Comparison of ENCODE assay signal across 12 mouse cellular contexts in the genomic region with DNA sequence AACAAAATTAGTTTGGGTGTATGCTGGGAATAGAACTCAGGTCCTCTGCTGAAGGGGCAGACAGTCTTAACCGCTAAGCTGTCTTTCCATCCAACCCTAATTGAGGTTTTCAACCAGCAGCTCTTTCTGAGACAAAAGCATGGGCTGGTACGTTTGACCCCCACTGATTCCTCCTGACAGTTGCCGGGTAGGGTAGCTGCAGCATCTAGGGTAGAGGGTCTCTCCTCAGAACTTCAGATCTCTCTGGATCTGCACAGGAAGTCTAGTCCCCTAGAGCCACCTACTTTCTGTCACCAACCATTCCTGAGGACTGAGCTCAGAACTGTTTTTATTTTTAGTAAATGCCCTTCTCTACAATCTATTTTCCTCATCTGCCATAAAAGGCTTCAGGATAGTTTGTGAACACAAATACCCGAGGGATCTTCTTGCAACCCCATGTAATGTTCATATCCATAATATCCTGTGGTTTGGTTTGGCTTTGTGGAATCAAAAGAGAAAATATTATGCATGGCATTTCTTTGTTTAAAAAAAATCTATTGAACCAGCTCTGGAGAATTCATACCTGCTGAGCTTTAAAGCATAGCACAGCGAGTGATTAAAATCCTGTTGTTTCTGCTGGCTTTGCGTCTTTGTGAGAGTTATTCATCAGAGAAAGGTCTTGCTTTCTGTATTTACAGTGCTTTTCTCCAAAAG. TPM values are rescaled to one million over a fixed set of nuclear protein-coding genes. Genes with fewer than 3 reads are reported as not detected.
DNase-seq lines count a peak whose midpoint lies in the region; ATAC-seq and TF ChIP-seq lines count a peak whose summit lies in the region.
"Had no signal": no experiment of that assay in that cellular context is flagged by ENCODE, and none has a peak within 500 bp of the region (broad histone marks: within the 10 kb centered on the region; RNA-seq: fewer than 3 reads in every experiment).

No protein-coding gene starts in this region.

- ATAC-seq in heart, embryonic 14.5 days (ENCODE audit: insufficient number of reproducible peaks, insufficient read depth, low FRiP score, low read depth), result no peak
- peak; percentile 14 for ATAC-seq in forebrain, embryonic 16.5 days
- ATAC-seq in midbrain, embryonic 14.5 days (ENCODE audit: low FRiP score, low TSS enrichment), result peak; percentile 35; the same call in 1 of the 2 replicates

- H3K4me2 ChIP-seq in heart, embryonic 14.5 days (ENCODE audit: low read length), result peak overlapping the region; percentile 37
- H3K4me2 ChIP-seq in forebrain, embryonic 16.5 days (ENCODE audit: low read length), result peak overlapping the region; percentile 40; the same call in 1 of the 2 replicates
- peak overlapping the region; percentile 48 for H3K4me2 ChIP-seq in midbrain, embryonic 14.5 days (ENCODE audit: low read length)
- H3K4me2 ChIP-seq: liver, embryonic 15.5 days had no signal

- peaks cover 6 to 15% of the 10 kb centered on the region in 2 experiments for H3K4me1 ChIP-seq in heart, embryonic 14.5 days (ENCODE audit: control insufficient read depth in 2 of 2, insufficient read depth in 2 of 2, low read length in 2 of 2)
- H3K4me1 ChIP-seq in forebrain, embryonic 16.5 days (replicated peaks; ENCODE audit: control insufficient read depth, insufficient read depth, low read length), result peaks cover 16% of the 10 kb centered on the region
- peaks cover 24% of the 10 kb centered on the region for H3K4me1 ChIP-seq in midbrain, embryonic 14.5 days (ENCODE audit: control insufficient read depth, insufficient read depth, low read length)
- H3K4me1 ChIP-seq: liver, embryonic 15.5 days had no signal

- no peak for TF ChIP-seq CTCF in brain, embryonic 14.5 days (IDR thresholded peaks at IDR 0.05; ENCODE audit: borderline replicate concordance, extremely low read depth, insufficient read depth, insufficient read length)

- no peaks in the 10 kb centered on the region for H3K9me3 ChIP-seq in heart, embryonic 14.5 days (ENCODE audit: control insufficient read depth, low read length)
- H3K9me3 ChIP-seq in forebrain, embryonic 16.5 days (ENCODE audit: control insufficient read depth, low read length), result no peaks in the 10 kb centered on the region
- H3K9me3 ChIP-seq in midbrain, embryonic 14.5 days (ENCODE audit: control insufficient read depth, low read length), result no peaks in the 10 kb centered on the region
- H3K9me3 ChIP-seq: liver, embryonic 15.5 days had no signal

- H3K36me3 ChIP-seq in heart, embryonic 14.5 days (ENCODE audit: control insufficient read depth, insufficient read depth, low read length), result no peaks in the 10 kb centered on the region
- H3K36me3 ChIP-seq in forebrain, embryonic 16.5 days (ENCODE audit: control insufficient read depth, insufficient read depth), result no peaks in the 10 kb centered on the region
- no peaks in the 10 kb centered on the region for H3K36me3 ChIP-seq in midbrain, embryonic 14.5 days (ENCODE audit: control insufficient read depth, insufficient read depth, low read length)
- H3K36me3 ChIP-seq: liver, embryonic 15.5 days had no signal

- H3K27me3 ChIP-seq in heart, embryonic 14.5 days (ENCODE audit: control insufficient read depth, insufficient read depth, low read length), result no peaks in the 10 kb centered on the region
- no peaks in the 10 kb centered on the region for H3K27me3 ChIP-seq in forebrain, embryonic 16.5 days (replicated peaks; ENCODE audit: control insufficient read depth, insufficient read depth, low read length)
- H3K27me3 ChIP-seq in midbrain, embryonic 14.5 days (ENCODE audit: control insufficient read depth, insufficient read depth, low read length), result no peaks in the 10 kb centered on the region
- H3K27me3 ChIP-seq: liver, embryonic 15.5 days had no signal

- WGBS in heart, embryonic 14.5 days, result 47% methylated on average over 6 of the region's 6 CpGs
- 2% methylated on average over 6 of the region's 6 CpGs for WGBS in forebrain, embryonic 16.5 days
- WGBS in midbrain, embryonic 14.5 days, result 8% methylated on average over 6 of the region's 6 CpGs

- no peak for DNase-seq in heart, postnatal 25 days (ENCODE audit: low spot score)
- DNase-seq in brain, embryonic 14.5 days (ENCODE audit: low read depth), result peak; percentile 71
- DNase-seq in midbrain, embryonic 14.5 days, result peak; percentile 61
- DNase-seq in natural killer cell, adult 2 months (ENCODE audit: low spot score in 2 of 2), result no peak
- DNase-seq in thymus, postnatal 10 days (ENCODE audit: low spot score in 2 of 2), result no peak
- DNase-seq in MN1 (ENCODE audit: low spot score), result no peak
- DNase-seq: adrenal gland, adult 2 months; heart, postnatal 36 days; thymus, postnatal 36 days had no signal

- no peak for TF ChIP-seq POLR2A in brain, embryonic 14.5 days (IDR thresholded peaks at IDR 0.05; ENCODE audit: borderline replicate concordance, extremely low read depth, insufficient read depth, insufficient read length, poor library complexity, severe bottlenecking)

- no peak overlapping the region for H3K4me3 ChIP-seq in heart, embryonic 14.5 days (ENCODE audit: control insufficient read depth in 1 of 2, insufficient read depth in 1 of 2, low read depth in 1 of 2, low read length in 2 of 2)
- no peak overlapping the region for H3K4me3 ChIP-seq in forebrain, embryonic 16.5 days (replicated peaks; ENCODE audit: low read length)
- H3K4me3 ChIP-seq in midbrain, embryonic 14.5 days (replicated peaks; ENCODE audit: low read depth, low read length), result peak overlapping the region; percentile 14; the same call in 1 of the 2 replicates
- H3K4me3 ChIP-seq: liver, embryonic 15.5 days had no signal

- peak overlapping the region; percentile 47 for H3K9ac ChIP-seq in heart, embryonic 14.5 days (ENCODE audit: low read length)
- no peak overlapping the region for H3K9ac ChIP-seq in forebrain, embryonic 16.5 days (replicated peaks; ENCODE audit: low read depth, low read length)
- 0 out of 2 replicates have a peak overlapping the region, but pooled peaks have one; percentile 1 for H3K9ac ChIP-seq in midbrain, embryonic 14.5 days (replicated peaks; ENCODE audit: low read length)
- H3K9ac ChIP-seq: liver, embryonic 15.5 days had no signal

- peak overlapping the region; percentile 39 to 49; a peak in 3 of 4 replicates for H3K27ac ChIP-seq in heart, embryonic 14.5 days (replicated peaks in 1 of 2; ENCODE audit: control insufficient read depth in 1 of 2, insufficient read depth in 1 of 2, low read depth in 2 of 2, low read length in 2 of 2)
- H3K27ac ChIP-seq in forebrain, embryonic 16.5 days (ENCODE audit: low read length), result peak overlapping the region; percentile 5
- H3K27ac ChIP-seq in midbrain, embryonic 14.5 days (replicated peaks; ENCODE audit: low read depth, low read length), result peak overlapping the region; percentile 79
- H3K27ac ChIP-seq: liver, embryonic 15.5 days had no signal

- intact Hi-C loops in heart, postnatal 25 days (cut with DNase I), result no loop called here

RNA-seq across cellular contexts. Expression of a gene that starts 48.7 kb away (rescaled TPM):
- 26.6 and 27.0 TPM in 2 replicates for polyA plus RNA-seq in heart, embryonic 14.5 days (2014; fragmentation: Nextera tagmentation; extraction: Ambion mirVana)
- 10 to 100 TPM; 31.9 to 40.8 TPM for total RNA-seq in heart, postnatal 25 days (2021)
- polyA plus RNA-seq in brain, embryonic 14.5 days (2012; rRNA removed), result 13.0 and 13.7 TPM in 2 replicates
- polyA plus RNA-seq in forebrain, embryonic 16.5 days (2015; fragmentation: Nextera tagmentation; extraction: Ambion mirVana), result 25.2 and 28.7 TPM in 2 replicates
- 22.8 and 28.8 TPM in 2 replicates for polyA plus RNA-seq in midbrain, embryonic 14.5 days (2014; fragmentation: Nextera tagmentation; extraction: Ambion mirVana)

RNA-seq across cellular contexts. Expression of a gene that starts 49.2 kb away (rescaled TPM):
- 2.3 TPM in 2 replicates for polyA plus RNA-seq in heart, embryonic 14.5 days (2014; fragmentation: Nextera tagmentation; extraction: Ambion mirVana)
- total RNA-seq in heart, postnatal 25 days (2021), result 10 to 100 TPM; 20.2 to 21.1 TPM
- polyA plus RNA-seq in brain, embryonic 14.5 days (2012; rRNA removed), result 3.2 and 4.3 TPM in 2 replicates
- 1.7 and 2.7 TPM in 2 replicates for polyA plus RNA-seq in forebrain, embryonic 16.5 days (2015; fragmentation: Nextera tagmentation; extraction: Ambion mirVana)
- polyA plus RNA-seq in midbrain, embryonic 14.5 days (2014; fragmentation: Nextera tagmentation; extraction: Ambion mirVana), result 1.3 TPM in 2 replicates

Comparison
In these comparisons a context has a peak if more than half of its experiments do, and no peak if none do; other contexts are left out.
1. H3K27ac ChIP-seq: peak in every context shown above with its lines; median percentile 79 in midbrain, embryonic 14.5 days; 44 in heart, embryonic 14.5 days; 5 in forebrain, embryonic 16.5 days.
2. DNase-seq: peak in brain, embryonic 14.5 days (single experiment) and midbrain, embryonic 14.5 days (single experiment); none in heart, postnatal 25 days (single experiment), natural killer cell, adult 2 months (0 of 2), thymus, postnatal 10 days (0 of 2) and MN1 (single experiment).
3. Peak in every context shown above with its lines, with median percentiles within 50 percentile points of each other: H3K4me2 ChIP-seq.